Mouse (Mus musculus) gastrocnemius, adult 2 months (tissue): ENCODE data around the gene Pam. TPM values are rescaled to one million over a fixed set of nuclear protein-coding genes. Genes with fewer than 3 reads are reported as not detected.
"Not testable (repeated sequence)": the region's sequence is repeated elsewhere in the genome, so short reads cannot be mapped to it uniquely, and the experiment has no call there.

Experiments used
- DNase-seq: peaks from one replicate; pipeline ENCODE4 v3.0.0; 2022
- H3K27ac ChIP-seq: fragments of 200-600 bp; 2 replicates; pipeline ENCODE4 v1.8.1; 2022; ENCODE audit warnings: mild to moderate bottlenecking
- H3K4me3 ChIP-seq: fragments of 200-600 bp; 2 replicates; pipeline ENCODE4 v1.8.1; 2022; ENCODE audit warnings: mild to moderate bottlenecking, moderate library complexity
- CTCF ChIP-seq: fragments of 200-600 bp; IDR thresholded peaks from 2 replicates; pipeline ENCODE4 v1.8.1; 2022; ENCODE audit warnings: antibody characterized with exemption, mild to moderate bottlenecking, moderate library complexity
- intact Hi-C: fragments of 180-260 bp; cut with DNase I; formaldehyde crosslinking; loops from one replicate; pipeline ENCODE4 v1.15.1; 2025
- total RNA-seq, 2 experiments: library from RNA; stranded (reverse); gene quantifications; 2 replicates each; pipeline ENCODE4 v1.2.3; 2021

Pam gene
- total RNA-seq, 2 experiments from 2014 or later: 27.6 to 39.9 TPM

DNA sequence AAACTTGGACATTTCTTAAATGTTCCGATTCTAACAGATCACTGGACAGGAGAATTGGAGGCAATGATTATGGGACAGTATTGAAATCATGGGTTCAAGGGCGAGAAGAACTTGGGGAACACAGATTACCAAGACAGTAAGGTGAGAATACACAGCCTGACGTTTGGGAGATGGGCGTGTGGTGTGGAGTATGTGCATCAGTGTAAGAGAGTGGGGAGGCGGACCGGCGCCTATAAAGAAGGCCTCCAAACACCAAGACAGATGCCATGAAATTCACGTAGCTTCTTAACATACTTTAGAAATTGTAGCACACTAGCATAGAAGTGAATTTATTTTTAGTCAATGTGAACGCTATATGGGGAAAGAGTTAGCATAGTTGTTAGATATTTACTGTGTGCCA lies 76.5 kb downstream of the Pam start:
- H3K4me3 ChIP-seq: no peak overlapping the region
- DNase-seq: no peak
- intact Hi-C loops: no loop called here
- no peak overlapping the region for H3K27ac ChIP-seq
- TF ChIP-seq CTCF: no peak

DNA sequence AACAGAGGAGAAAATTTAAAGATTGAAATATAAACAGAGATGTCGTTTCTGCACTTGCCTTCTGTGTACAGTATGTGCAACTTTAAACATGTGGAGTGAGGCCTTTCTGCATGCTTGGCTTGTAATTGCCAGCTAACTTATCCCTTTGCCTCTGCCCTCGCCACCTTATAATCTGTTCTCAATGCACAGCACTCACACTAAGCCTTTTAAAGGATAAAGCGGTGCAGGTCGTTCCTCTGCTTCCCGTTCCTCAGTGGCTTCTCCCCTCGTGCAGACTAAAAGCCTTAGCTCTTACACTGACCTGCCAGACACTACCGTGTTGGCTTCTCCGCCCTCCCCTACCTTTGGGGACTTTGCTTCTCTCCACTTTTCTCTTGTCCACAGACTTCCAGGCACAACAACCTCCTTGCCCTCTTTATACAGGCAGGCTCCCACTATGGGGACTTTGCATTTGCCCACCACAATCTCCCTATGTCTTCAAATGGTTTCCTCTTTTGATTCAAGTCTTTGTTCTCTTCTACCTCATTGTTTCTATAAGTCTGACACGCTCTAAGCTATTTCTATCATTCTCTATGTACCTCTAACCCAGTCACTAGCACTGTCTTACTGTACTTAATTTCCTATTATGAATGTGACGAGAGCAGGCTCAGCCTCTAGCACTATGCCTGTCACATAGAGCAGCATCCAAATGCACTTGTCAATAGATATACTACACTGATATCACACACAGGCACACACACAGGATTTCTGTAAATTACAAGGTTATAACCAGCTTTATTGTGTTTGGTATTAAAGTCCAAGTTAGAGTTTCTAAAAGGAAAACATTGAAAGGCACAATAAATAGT lies 79.2 kb downstream of the Pam start:
- intact Hi-C loops: no loop called here
- Histone ChIP-seq H3K4me3 (no peak overlapping the region), H3K27ac (no peak overlapping the region)
- TF ChIP-seq CTCF: no peak
- no peak for DNase-seq

DNA sequence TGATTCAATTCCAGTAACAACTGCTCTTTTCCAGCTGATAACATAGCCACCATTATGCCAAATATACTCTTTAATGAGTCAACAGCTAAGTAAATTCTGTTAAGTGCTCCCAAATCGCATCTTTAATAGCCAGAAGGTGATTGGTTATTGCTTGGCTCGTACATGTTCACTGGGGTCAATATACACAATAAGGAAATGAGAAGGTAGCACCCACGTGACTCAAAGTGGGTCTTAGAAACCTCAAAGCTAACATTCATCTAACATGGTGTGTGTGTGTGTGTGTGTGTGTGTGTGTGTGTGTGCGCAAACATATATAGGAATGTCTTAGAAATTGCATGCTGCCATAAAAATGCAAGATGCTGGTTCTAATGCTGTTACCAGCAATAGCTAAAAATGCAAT lies 79.9 kb downstream of the Pam start:
- Histone ChIP-seq H3K4me3 (no peak overlapping the region), H3K27ac (no peak overlapping the region)
- intact Hi-C loops: no loop called here
- no peak for DNase-seq
- no peak for TF ChIP-seq CTCF

DNA sequence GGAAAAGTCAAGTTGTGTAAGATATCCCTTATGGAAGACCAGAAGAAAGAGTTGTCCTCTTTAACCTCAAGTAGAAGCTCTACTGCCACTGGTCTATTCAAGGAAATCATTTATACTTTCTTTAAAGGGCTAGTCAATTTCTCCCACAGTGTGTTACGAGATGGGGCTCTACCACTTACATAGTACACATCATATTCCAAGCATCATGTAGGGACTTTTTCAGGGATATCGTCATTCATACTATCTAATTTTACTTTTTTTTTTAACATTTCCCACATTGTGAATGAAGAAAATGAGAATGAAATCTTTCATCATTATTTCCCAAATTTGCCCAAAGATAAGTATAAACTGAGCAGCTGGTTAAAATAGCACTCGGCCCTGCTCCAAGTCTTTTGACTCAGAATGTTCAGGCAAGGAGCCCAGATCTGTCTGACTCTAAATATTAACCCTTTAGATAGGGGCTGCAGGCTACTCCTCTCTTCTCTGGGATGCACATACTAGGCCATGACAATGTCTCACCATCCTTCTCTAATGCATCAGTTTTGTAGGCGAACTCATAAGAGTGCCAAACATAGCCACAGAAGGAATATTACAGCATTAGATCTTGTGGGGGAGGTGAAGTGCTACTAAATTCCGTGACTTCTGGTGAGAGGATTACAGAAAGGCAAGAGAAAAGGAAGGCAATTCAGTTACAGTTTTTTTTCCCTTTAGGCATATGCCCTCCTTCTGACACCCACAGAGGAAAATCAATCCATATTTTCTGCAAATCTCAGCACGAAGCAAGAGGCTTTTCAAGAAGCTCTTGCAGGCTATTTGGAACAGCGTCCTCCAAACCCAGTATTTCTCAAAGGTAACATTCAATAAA lies 92.7 kb downstream of the Pam start:
- intact Hi-C loops: no loop called here
- Histone ChIP-seq H3K4me3 (no peak overlapping the region), H3K27ac (no peak overlapping the region)
- no peak for TF ChIP-seq CTCF
- peak; percentile 24 for DNase-seq

DNA sequence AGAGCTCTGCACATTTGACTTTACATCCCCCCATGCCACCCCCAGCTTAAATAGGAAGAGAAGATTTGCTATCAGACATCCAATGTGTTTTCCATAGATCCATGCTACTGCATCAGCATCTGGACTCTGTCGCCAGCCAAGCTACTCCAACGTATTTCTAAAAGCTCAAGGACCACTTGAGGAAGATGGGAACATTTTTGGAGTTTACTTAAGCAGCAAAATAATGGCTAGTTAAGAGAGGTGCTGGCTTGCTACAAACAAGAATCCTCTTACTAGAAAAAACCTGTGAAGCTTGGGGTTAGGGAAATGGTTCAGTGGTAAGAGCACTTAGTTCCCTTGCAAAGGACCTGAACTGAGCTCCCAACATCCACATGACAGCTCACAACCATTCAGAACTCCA lies 96.0 kb downstream of the Pam start:
- Histone ChIP-seq H3K27ac (no peak overlapping the region), H3K4me3 (no peak overlapping the region)
- TF ChIP-seq CTCF: no peak
- DNase-seq: no peak
- intact Hi-C loops: no loop called here

DNA sequence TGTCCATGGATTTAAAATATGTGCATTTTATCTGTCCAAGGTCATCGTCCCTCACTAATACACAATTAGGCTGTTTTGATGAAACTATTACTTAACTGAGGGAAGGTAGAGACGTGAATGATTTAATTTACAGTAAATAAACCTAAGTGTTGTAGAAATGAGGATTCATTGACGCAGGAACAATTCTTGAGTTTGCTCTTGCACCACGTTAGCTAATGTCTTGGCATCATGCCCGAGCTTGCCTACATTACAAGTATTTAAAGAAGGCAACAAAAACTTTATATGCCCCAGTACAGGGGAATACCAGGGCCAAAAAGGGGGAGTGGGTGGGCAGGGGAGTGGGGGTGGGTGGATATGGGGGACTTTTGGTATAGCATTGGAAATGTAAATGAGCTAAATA lies 96.5 kb downstream of the Pam start:
- H3K27ac ChIP-seq, intact Hi-C loops, H3K4me3 ChIP-seq, DNase-seq: not testable (repeated sequence)

DNA sequence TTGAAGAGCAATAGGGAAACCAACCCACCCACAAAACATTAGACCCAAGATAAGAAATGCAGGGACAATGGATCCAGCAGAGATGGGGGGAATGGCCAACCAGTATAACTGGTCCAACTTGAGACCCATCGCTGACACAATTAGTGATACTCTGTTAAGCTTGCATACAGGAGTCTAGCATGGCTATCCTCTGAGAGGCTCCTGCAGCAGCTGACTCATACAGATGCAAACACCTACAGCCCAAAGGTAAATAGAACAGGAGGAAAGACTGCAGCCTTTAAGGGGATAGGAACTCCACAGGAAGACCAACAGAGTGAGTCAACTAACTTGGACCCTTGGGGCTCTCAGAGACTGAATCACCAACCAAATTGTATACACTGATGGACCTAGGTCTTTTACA lies 98.4 kb downstream of the Pam start:
- H3K4me3 ChIP-seq: no peak overlapping the region
- intact Hi-C loops: no loop called here
- DNase-seq: no peak
- no peak for TF ChIP-seq CTCF
- H3K27ac ChIP-seq: no peak overlapping the region

DNA sequence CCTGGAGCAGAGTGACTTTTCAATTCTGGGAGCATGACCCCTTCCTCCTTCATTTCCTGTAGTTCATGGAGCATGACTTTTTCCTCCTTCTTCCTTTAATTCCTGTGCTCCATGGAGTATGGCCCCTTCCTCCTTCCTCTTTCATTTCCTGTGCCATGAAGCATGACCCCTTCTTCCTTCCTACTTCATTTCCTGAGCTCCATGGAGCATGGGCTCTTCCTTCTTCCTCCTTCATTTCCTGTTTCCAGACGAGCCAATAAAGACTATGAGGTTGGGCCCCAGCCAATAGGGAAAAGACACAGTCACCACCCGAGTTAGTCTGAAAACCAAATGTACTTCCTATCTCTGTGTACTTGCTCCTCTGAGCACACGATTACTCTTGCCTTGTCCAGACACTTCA lies 103.5 kb downstream of the Pam start:
- H3K4me3 ChIP-seq: no peak overlapping the region
- H3K27ac ChIP-seq: no peak overlapping the region
- DNase-seq: no peak
- no peak for TF ChIP-seq CTCF
- intact Hi-C loops: no loop called here

DNA sequence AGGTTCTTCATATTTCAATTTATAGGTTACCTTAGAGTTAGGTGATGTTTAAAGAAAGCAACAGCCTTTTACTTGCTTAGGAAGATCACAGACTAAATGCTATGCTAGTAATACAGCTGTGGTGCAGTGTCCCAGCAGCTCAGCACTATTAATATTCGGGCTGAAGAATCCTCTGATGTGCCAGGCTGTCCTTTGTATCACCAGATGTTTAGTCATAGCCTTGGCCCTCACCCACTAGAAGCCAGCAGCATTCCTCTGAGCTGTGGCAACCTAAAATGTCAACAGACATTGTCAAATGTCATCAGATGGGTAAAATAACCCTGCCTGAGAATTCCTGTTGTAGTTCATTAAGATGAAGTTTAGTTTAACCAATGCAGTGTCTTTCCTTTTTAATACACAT lies 112.3 kb downstream of the Pam start:
- intact Hi-C loops: no loop called here
- H3K4me3 ChIP-seq: no peak overlapping the region
- H3K27ac ChIP-seq: no peak overlapping the region
- TF ChIP-seq CTCF: no peak
- DNase-seq: no peak

DNA sequence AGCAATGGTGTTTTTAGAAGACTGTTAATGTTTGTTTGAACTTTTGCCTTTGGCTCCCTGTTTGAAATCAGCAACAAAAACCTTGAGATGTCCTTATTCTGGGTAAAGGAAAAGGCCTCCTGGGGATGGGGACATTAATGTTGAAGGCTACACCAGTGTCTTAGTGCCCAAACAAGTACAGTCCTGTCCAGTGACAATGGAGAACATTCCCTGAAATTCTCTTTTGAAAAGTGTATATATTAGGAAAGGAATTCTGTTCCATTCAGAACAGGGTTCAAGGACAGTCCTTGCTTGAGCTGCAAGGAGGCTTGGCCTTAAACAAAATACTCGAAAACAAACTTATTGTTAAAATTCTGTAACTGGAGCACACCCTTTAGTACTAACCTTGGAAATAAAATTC lies 116.0 kb downstream of the Pam start:
- no peak for DNase-seq
- H3K27ac ChIP-seq: no peak overlapping the region
- no peak overlapping the region for H3K4me3 ChIP-seq
- intact Hi-C loops: loop anchor here (5.0 kb wide), 1 partner anchor 113 kb away; no protein-coding TSS in a partner anchor
- TF ChIP-seq CTCF: no peak

DNA sequence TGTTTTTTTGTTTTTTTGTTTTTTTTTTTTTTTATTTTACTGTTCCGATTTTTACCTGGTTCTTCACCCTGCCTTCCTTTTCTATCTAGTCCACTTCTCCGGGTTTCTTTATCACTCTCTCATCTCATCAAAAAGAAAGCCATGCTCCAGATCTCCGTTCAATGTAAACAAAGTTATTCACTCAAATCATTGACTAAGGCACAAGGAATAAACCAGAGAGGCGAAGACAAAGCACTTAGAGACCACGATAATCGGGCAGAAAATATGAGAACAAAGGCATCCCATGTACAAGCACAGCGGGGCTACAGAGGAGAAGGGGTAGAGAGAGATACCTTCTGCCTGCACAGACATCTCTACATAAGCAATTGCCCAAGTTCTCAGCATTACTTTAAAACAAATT lies 117.9 kb downstream of the Pam start:
- DNase-seq: no peak
- TF ChIP-seq CTCF: no peak
- Histone ChIP-seq H3K27ac (peak overlapping the region; percentile 90), H3K4me3 (peak overlapping the region; percentile 91)
- intact Hi-C loops: loop anchor here (5.0 kb wide), 1 partner anchor 115 kb away; no protein-coding TSS in a partner anchor

DNA sequence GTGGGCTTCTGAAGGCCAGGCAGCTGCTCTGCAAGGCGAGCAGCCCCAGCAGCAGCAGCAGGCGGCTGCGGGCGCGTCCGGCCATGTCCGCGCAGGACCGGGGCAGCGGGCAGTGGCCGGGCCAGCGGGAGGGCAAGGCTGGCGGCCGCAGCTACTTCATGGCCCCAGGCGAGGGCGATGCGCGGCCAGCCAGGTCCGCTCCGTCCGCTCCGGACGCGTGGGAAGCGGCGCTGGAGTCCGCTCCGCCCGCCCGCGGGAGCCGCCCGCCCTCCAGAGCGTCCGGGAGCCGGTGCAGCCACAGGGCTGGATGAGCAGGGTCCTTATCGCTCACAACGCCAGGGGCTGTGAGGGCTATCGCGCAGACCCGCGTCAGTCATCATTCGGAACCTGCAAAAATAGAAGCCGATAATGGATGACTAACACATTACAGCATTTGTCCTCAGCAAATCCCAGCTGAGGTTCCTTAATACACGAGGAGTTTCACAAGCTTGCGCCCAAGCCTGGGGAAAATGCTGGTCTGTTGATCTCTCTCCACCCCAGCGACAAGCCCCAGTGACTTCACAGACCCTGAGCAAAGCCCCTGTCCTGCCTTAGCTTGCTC lies 118.5 kb downstream of the Pam start:
- H3K27ac ChIP-seq: peak overlapping the region; percentile 90
- H3K4me3 ChIP-seq: peak overlapping the region; percentile 91
- peak; percentile 88 for DNase-seq
- peak; percentile 47 for TF ChIP-seq CTCF
- intact Hi-C loops: loop anchor here (5.0 kb wide), 1 partner anchor 115 kb away; no protein-coding TSS in a partner anchor

DNA sequence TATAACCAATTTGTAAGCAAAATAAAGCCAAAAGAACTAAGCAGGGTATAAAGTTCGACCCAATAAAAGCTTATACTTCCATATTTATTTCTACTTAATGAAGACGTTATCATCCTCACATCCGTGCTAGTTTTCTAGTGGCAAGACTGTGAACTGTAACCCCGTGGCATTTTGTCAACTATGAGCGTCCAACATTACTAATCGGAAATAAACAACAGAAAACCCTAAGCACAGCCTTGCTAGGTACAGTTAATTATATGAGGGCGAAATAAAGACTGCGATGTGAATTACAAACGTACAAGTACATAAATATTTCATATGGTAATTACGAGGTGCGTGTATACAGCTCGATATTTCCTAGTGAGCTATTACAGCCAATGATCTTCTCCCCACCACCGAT lies 119.4 kb downstream of the Pam start:
- H3K4me3 ChIP-seq: peak overlapping the region; percentile 91
- intact Hi-C loops: loop anchor here (5.0 kb wide), 1 partner anchor 116 kb away; no protein-coding TSS in a partner anchor
- H3K27ac ChIP-seq: peak overlapping the region; percentile 90
- DNase-seq: no peak
- peak; percentile 51 for TF ChIP-seq CTCF
